Mouse (Mus musculus) heart, postnatal 0 days (tissue): ENCODE measurements around the gene Gjc2. TPM values are rescaled to one million over a fixed set of nuclear protein-coding genes. Genes with fewer than 3 reads are reported as not detected.

ENCODE experiments used
- ATAC-seq: fragments of 200-750 bp; cut with Nextera tagmentation; 2 replicates; pipeline ENCODE4 v1.8.0; 2017; ENCODE audit warnings: low read depth, moderate number of reproducible peaks, moderate library complexity; ENCODE audit not compliant: insufficient read depth
- DNase-seq: peaks from one replicate; pipeline ENCODE4 v3.0.0-alpha.2; 2016; ENCODE audit warnings: low spot score
- H3K27ac ChIP-seq: fragments of 300-500 bp; sonication (generic); 2 replicates; pipeline ENCODE4 v1.5.1; 2014; ENCODE audit warnings: low read depth, mild to moderate bottlenecking
- H3K27me3 ChIP-seq: fragments of 300-500 bp; sonication (generic); 2 replicates; pipeline ENCODE4 v1.6.1; 2014; ENCODE audit warnings: low read length, mixed read lengths; ENCODE audit not compliant: control insufficient read depth, insufficient read depth
- H3K36me3 ChIP-seq: fragments of 300-500 bp; sonication (generic); replicated peaks from 2 replicates; pipeline ENCODE4 v1.6.1; 2014; ENCODE audit warnings: low read length, mixed read lengths; ENCODE audit not compliant: control insufficient read depth, insufficient read depth
- H3K4me1 ChIP-seq: fragments of 300-500 bp; sonication (generic); 2 replicates; pipeline ENCODE4 v1.6.1; 2014; ENCODE audit warnings: antibody characterized with exemption; ENCODE audit not compliant: control insufficient read depth, insufficient read depth
- H3K4me2 ChIP-seq: fragments of 300-500 bp; sonication (generic); 2 replicates; pipeline ENCODE4 v1.6.1; 2014; ENCODE audit warnings: low read depth, mild to moderate bottlenecking, low read length, moderate library complexity
- H3K4me3 ChIP-seq: fragments of 300-500 bp; sonication (generic); 2 replicates; pipeline ENCODE4 v1.5.1; 2014; ENCODE audit warnings: low read depth, low read length
- H3K9ac ChIP-seq: fragments of 300-500 bp; sonication (generic); replicated peaks from 2 replicates; pipeline ENCODE4 v1.6.1; 2014; ENCODE audit warnings: low read depth, low read length, mixed read lengths
- H3K9me3 ChIP-seq: fragments of 300-500 bp; sonication (generic); replicated peaks from 2 replicates; pipeline ENCODE4 v1.6.1; 2016; ENCODE audit warnings: low read length; ENCODE audit not compliant: control insufficient read depth
- CTCF ChIP-seq: IDR thresholded peaks from 2 replicates; pipeline ENCODE4 v1.5.1; 2016; ENCODE audit warnings: antibody characterized with exemption, control low read depth, low read depth
- EP300 ChIP-seq: IDR thresholded peaks from 2 replicates; pipeline ENCODE4 v1.6.1; 2016; ENCODE audit warnings: antibody characterized with exemption, low read depth
- WGBS: fragments of 180-500 bp; shearing (Covaris S2); extraction: QIAGEN DNeasy Blood & Tissue Kit; methylation state at CpG from one replicate; pipeline ENCODE4 v1.1.7; 2014; 5-methylcytosine and 5-hydroxymethylcytosine counted together
- polyA plus RNA-seq: library from polyadenylated mRNA; unstranded; fragments of >200 nt; fragmentation: Nextera tagmentation; extraction: Ambion mirVana; gene quantifications from 2 replicates; pipeline ENCODE4 v1.2.1, GENCODE M21; 2015
- total RNA-seq: library from RNA; depleted of rRNA; stranded (reverse); fragments of >200 nt; gene quantifications from 2 replicates; pipeline ENCODE4 v1.2.3, GENCODE M21; 2014; ENCODE audit warnings: low replicate concordance

Gjc2 gene
- total and polyA plus RNA-seq, 2 experiments from 2014 or later, result 0.08 to 0.63 TPM

GRCm38 (mm10) chr11:59170549-59170948, 12.5 kb downstream of the Gjc2 start:
- ATAC-seq (no peak), DNase-seq (no peak)
- no peak overlapping the region for H3K4me2 ChIP-seq
- H3K36me3 ChIP-seq, result no peaks in the 10 kb centered on the region
- H3K9me3 ChIP-seq, result no peaks in the 10 kb centered on the region
- 65% methylated on average over 4 of the region's 4 CpGs for WGBS
- H3K4me3 ChIP-seq, result no peak overlapping the region
- H3K4me1 ChIP-seq, result no peaks in the 10 kb centered on the region
- H3K9ac ChIP-seq, result no peak overlapping the region
- H3K27ac ChIP-seq, result no peak overlapping the region
- no peak for TF ChIP-seq EP300
- no peak for TF ChIP-seq CTCF
- peaks cover 17% of the 10 kb centered on the region for H3K27me3 ChIP-seq

DNA sequence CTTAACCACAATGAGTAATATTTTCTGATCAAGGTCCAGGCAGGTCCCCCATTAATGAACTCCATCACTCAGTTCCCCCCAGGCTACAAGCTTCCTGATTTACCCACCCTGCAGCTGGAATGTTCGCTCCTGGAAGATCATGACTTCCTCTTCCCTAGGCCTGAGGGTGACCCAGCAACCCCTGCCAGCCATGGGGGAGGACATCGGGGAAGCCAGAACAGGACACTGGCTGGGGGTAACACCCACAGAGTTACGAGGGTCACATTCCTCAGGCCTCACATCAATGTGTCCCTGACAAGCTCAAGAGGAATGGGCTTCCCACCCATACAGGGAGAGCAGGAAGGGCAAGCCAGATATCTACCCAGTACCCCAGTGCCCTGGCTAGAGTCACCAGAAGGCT, 13.2 kb downstream of the Gjc2 start:
- 48% methylated on average over 3 of the region's 3 CpGs for WGBS
- TF ChIP-seq CTCF (no peak), EP300 (no peak)
- DNase-seq (no peak), ATAC-seq (no peak; the same call in 1 of the 2 replicates)
- Histone ChIP-seq H3K9ac (no peak overlapping the region), H3K36me3 (no peaks in the 10 kb centered on the region), H3K27me3 (peaks cover 10% of the 10 kb centered on the region), H3K9me3 (no peaks in the 10 kb centered on the region), H3K4me1 (no peaks in the 10 kb centered on the region), H3K4me3 (no peak overlapping the region), H3K27ac (no peak overlapping the region), H3K4me2 (no peak overlapping the region)

- H3K27ac ChIP-seq, result no peak overlapping the region
- peaks cover 21% of the 10 kb centered on the region for H3K4me1 ChIP-seq
These were observed 17.3 kb downstream of the Gjc2 start for GRCm38 (mm10) chr11:59165616-59166241.

DNA sequence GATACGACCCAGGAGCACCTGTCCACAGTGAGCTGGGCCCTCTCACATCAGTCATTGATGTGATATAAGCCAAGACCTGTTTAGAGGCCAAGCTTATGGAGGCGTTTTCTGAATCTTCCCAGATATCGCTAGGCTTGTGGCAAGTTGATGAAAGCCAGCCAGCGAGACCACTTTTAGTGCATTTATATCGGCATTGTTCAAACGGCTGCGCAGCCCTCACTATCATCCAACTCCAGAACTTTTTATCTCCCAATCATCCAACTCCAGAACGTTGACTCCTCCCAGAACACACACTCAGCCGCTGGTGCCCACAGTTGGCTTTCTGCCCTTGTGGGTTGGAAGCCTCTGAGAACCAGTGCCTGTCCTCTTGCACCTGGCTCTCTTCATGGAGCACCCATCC, 18.6 kb downstream of the Gjc2 start:
- TF ChIP-seq EP300, result no peak
- TF ChIP-seq CTCF, result no peak
- no peak for DNase-seq
- H3K27ac ChIP-seq, result peak overlapping the region; percentile 100
- peak overlapping the region; percentile 69; the same call in 1 of the 2 replicates for H3K4me3 ChIP-seq
- WGBS, result 48% methylated on average over 9 of the region's 9 CpGs
- H3K4me2 ChIP-seq, result peak overlapping the region; percentile 55; the same call in 1 of the 2 replicates
- H3K4me1 ChIP-seq, result peaks cover 21% of the 10 kb centered on the region
- 0 out of 2 replicates have a peak, but pooled peaks cover 3% of the 10 kb centered on the region for H3K36me3 ChIP-seq
- H3K9ac ChIP-seq, result no peak overlapping the region
- no peak for ATAC-seq
- H3K27me3 ChIP-seq, result no peaks in the 10 kb centered on the region
- no peaks in the 10 kb centered on the region for H3K9me3 ChIP-seq

More at GRCm38 (mm10) chr11:59165616-59166241, 17.3 kb downstream of the Gjc2 start:
- Histone ChIP-seq H3K27me3 (no peaks in the 10 kb centered on the region), H3K4me3 (no peak overlapping the region), H3K9ac (no peak overlapping the region), H3K36me3 (no peaks in the 10 kb centered on the region), H3K9me3 (no peaks in the 10 kb centered on the region), H3K4me2 (no peak overlapping the region)
- TF ChIP-seq EP300 (no peak), CTCF (no peak)
- ATAC-seq (no peak), DNase-seq (no peak)
- 47% methylated on average over 2 of the region's 2 CpGs for WGBS

GRCm38 (mm10) chr11:59163255-59164236, 19.5 kb downstream of the Gjc2 start, which contains the start of gene Iba57:
Gene Iba57 (minus strand): TSS chr11:59163739.
- Histone ChIP-seq H3K4me2 (peak within 1 kb of the TSS; percentile 55), H3K4me1 (peaks cover 21% of the 10 kb centered on the region), H3K27me3 (no peaks in the 10 kb centered on the region), H3K36me3 (0 out of 2 replicates have a peak, but pooled peaks cover 3% of the 10 kb centered on the region), H3K9me3 (no peaks in the 10 kb centered on the region), H3K27ac (peak within 1 kb of the TSS; percentile 100), H3K9ac (peak within 1 kb of the TSS; percentile 59), H3K4me3 (peak within 1 kb of the TSS; percentile 69)
- WGBS, result 2% methylated on average over 68 of the region's 68 CpGs
- TF ChIP-seq CTCF, result peak; percentile 14; the same call in 1 of the 2 replicates
- TF ChIP-seq EP300, result peak; percentile 49; the same call in 1 of the 2 replicates
- peak; percentile 95 for ATAC-seq
- peak; percentile 98 for DNase-seq
